Mouse (Mus musculus): Measurements from ENCODE around the gene Ado.

DNA sequence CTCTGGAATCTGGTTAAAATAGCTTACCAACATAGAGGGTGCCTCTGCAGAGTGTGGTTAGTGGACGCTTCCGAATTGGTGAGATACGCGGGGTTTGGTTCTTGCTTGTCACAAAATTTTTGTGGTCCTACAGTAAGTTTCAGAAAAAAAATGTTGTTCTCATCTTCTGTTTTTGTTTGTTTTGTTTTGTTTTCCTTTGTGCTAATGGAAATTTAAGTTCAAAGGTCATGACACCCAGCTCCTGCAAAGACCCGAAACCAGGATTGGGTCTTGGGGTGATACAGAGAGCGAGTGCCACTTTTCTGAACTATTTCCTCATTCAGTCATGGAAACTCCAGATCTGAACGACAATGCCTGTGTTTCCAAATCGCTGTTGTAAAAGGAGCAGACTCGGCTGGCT is 50.8 kb downstream of the Ado start:
- TF ChIP-seq CTCF (IDR thresholded peaks at IDR 0.05; ENCODE audit: borderline replicate concordance, extremely low read depth, insufficient read depth, insufficient read length), result no peak
- TF ChIP-seq POLR2A (IDR thresholded peaks at IDR 0.05; ENCODE audit: borderline replicate concordance, extremely low read depth, insufficient read depth, insufficient read length, poor library complexity, severe bottlenecking), result no peak

Measured in brain, embryonic 14.5 days (tissue).